Mouse (Mus musculus): ENCODE results near the gene Sh3bgrl3.

The Sh3bgrl3 gene

GRCm38 (mm10) chr4:134078694-134079093 is 49.9 kb downstream of the Sh3bgrl3 start:
- no peak for DNase-seq (ENCODE audit: low spot score in 2 of 2)

All from frontal cortex, postnatal 25 days (tissue).